Mouse (Mus musculus) testis, adult 2 months (tissue): ENCODE data around the gene Saal1. TPM values are rescaled to one million over a fixed set of nuclear protein-coding genes. Genes with fewer than 3 reads are reported as not detected.

Source experiments
- H3K27ac ChIP-seq: fragments of 200-500 bp; 2 replicates; pipeline ENCODE4 v1.5.1; 2012; ENCODE audit warnings: low read depth, low read length; ENCODE audit not compliant: control insufficient read depth, insufficient read depth
- H3K27me3 ChIP-seq: fragments of 200-500 bp; 2 replicates; pipeline ENCODE4 v1.6.1; 2012; ENCODE audit warnings: mild to moderate bottlenecking, low read length, moderate library complexity; ENCODE audit not compliant: control insufficient read depth, insufficient read depth
- H3K36me3 ChIP-seq: fragments of 200-500 bp; 2 replicates; pipeline ENCODE4 v1.6.1; 2012; ENCODE audit warnings: mild to moderate bottlenecking, low read length; ENCODE audit not compliant: control insufficient read depth, insufficient read depth
- H3K4me1 ChIP-seq: fragments of 200-500 bp; 2 replicates; pipeline ENCODE4 v1.6.1; 2012; ENCODE audit warnings: low read length; ENCODE audit not compliant: control insufficient read depth, insufficient read depth
- H3K4me3 ChIP-seq: fragments of 200-500 bp; 2 replicates; pipeline ENCODE4 v1.5.1; 2012; ENCODE audit warnings: low read depth, mild to moderate bottlenecking, low read length, moderate library complexity, mixed read lengths; ENCODE audit not compliant: control insufficient read depth
- CTCF ChIP-seq: fragments of 200-500 bp; IDR thresholded peaks from 2 replicates; pipeline ENCODE4 v1.5.1; 2012; ENCODE audit warnings: low read depth, mild to moderate bottlenecking, inconsistent platforms, low read length, moderate library complexity; ENCODE audit not compliant: control insufficient read depth, insufficient read depth, insufficient replicate concordance
- POLR2A ChIP-seq: fragments of 200-500 bp; IDR thresholded peaks from 2 replicates; pipeline ENCODE4 v1.6.1; 2012; ENCODE audit warnings: low read depth, mild to moderate bottlenecking, inconsistent platforms, low read length, moderate library complexity; ENCODE audit not compliant: control insufficient read depth
- polyA plus RNA-seq: library from polyadenylated mRNA; depleted of rRNA; stranded (reverse); fragments of >200 nt; gene quantifications from 2 replicates; pipeline ENCODE4 v1.2.3, GENCODE M21; 2012

The Saal1 gene
- polyA plus RNA-seq, 1 experiment = 9.5 TPM

- no peak for TF ChIP-seq POLR2A
- TF ChIP-seq CTCF = no peak
- no peaks in the 10 kb centered on the region for H3K4me1 ChIP-seq
- no peaks in the 10 kb centered on the region for H3K27me3 ChIP-seq
Measured at GRCm38 (mm10) chr7:46738561-46739460, 28.3 kb upstream of the Saal1 start.

GRCm38 (mm10) chr7:46734983-46735382 lies 24.5 kb upstream of the Saal1 start:
- H3K4me1 ChIP-seq = no peaks in the 10 kb centered on the region; the same call in 1 of the 2 replicates

More at GRCm38 (mm10) chr7:46738561-46739460, 28.3 kb upstream of the Saal1 start:
- Histone ChIP-seq H3K4me3 (no peak overlapping the region), H3K27ac (no peak overlapping the region), H3K36me3 (no peaks in the 10 kb centered on the region)

GRCm38 (mm10) chr7:46732458-46732857 lies 22.0 kb upstream of the Saal1 start, which contains the start of gene Saa4:
Gene Saa4, minus strand, starts transcription at chr7:46732603.
- Histone ChIP-seq H3K27me3 (no peaks in the 10 kb centered on the region), H3K4me3 (no peak within 1 kb of the TSS), H3K27ac (no peak within 1 kb of the TSS), H3K4me1 (no peaks in the 10 kb centered on the region; the same call in 1 of the 2 replicates), H3K36me3 (no peaks in the 10 kb centered on the region)
- TF ChIP-seq POLR2A = no peak
- TF ChIP-seq CTCF = no peak

More at GRCm38 (mm10) chr7:46734983-46735382, 24.5 kb upstream of the Saal1 start:
- no peak overlapping the region for H3K27ac ChIP-seq
- H3K4me3 ChIP-seq = no peak overlapping the region
- TF ChIP-seq CTCF = no peak
- no peak for TF ChIP-seq POLR2A
- no peaks in the 10 kb centered on the region for H3K27me3 ChIP-seq
- H3K36me3 ChIP-seq = no peaks in the 10 kb centered on the region

GRCm38 (mm10) chr7:46727584-46727983 lies 17.1 kb upstream of the Saal1 start:
- Histone ChIP-seq H3K27ac (no peak overlapping the region), H3K4me1 (no peaks in the 10 kb centered on the region; the same call in 1 of the 2 replicates), H3K36me3 (no peaks in the 10 kb centered on the region), H3K27me3 (no peaks in the 10 kb centered on the region), H3K4me3 (no peak overlapping the region)
- TF ChIP-seq POLR2A (no peak), CTCF (no peak)

GRCm38 (mm10) chr7:46724396-46724795 lies 13.9 kb upstream of the Saal1 start:
- Histone ChIP-seq H3K4me3 (no peak overlapping the region), H3K36me3 (no peaks in the 10 kb centered on the region), H3K4me1 (no peaks in the 10 kb centered on the region; the same call in 1 of the 2 replicates), H3K27me3 (no peaks in the 10 kb centered on the region), H3K27ac (no peak overlapping the region)
- TF ChIP-seq CTCF = no peak
- TF ChIP-seq POLR2A = no peak

- Histone ChIP-seq H3K27me3 (no peaks in the 10 kb centered on the region), H3K4me1 (no peaks in the 10 kb centered on the region; the same call in none of the 2 replicates), H3K4me3 (no peak overlapping the region), H3K27ac (no peak overlapping the region), H3K36me3 (no peaks in the 10 kb centered on the region)
- TF ChIP-seq POLR2A (no peak), CTCF (no peak)
Measured at GRCm38 (mm10) chr7:46723849-46724248, 13.4 kb upstream of the Saal1 start.

- Histone ChIP-seq H3K36me3 (no peaks in the 10 kb centered on the region), H3K27ac (no peak overlapping the region), H3K27me3 (no peaks in the 10 kb centered on the region), H3K4me1 (no peaks in the 10 kb centered on the region; the same call in none of the 2 replicates), H3K4me3 (no peak overlapping the region)
- no peak for TF ChIP-seq POLR2A
- TF ChIP-seq CTCF = no peak
Measured at GRCm38 (mm10) chr7:46723354-46723753, 12.9 kb upstream of the Saal1 start.
